In the genomic region with DNA sequence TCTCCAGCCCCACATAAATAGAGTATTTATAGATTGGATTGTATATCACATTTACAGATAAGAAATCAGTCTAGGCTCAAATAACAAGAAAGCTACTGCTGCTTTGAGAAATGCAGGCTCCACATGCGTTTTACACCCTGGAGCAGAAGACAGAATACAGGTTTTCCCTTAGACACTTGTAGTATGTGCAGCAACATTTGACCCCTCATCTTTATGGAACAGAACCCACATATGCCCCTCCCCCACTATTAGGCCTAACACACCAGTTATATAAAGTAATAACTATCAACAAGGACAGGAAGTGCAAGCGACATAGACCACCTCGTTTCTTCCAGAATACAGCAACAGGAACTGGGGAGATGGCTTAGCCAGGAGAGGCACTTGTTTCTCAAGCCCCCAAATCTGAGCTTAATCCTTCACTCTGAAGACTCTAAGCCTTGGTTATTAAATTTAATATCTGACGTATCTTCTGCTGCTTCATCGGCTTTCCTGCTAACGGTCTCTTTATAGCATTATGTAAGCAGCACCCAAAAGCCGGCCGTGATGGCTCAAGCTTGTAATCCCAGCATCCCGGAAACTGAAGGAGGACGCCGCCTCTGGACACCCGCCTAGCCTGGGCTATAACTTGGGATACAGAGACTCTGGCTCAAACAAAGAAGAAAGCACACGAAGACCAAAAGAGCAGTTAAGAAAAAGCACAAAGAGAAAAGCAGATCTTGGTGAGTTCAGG, we compare ENCODE assay signal across 30 mouse cellular contexts. TPM values are rescaled to one million over a fixed set of nuclear protein-coding genes. Genes with fewer than 3 reads are reported as not detected.
A peak's percentile ranks its signal among the peaks of the same experiment; 100 is the strongest.
DNase-seq lines count a peak whose midpoint lies in the region; TF ChIP-seq lines count a peak whose summit lies in the region.
"Had no signal": no experiment of that assay in that cellular context is flagged by ENCODE, and none has a peak within 500 bp of the region (broad histone marks: within the 10 kb centered on the region; RNA-seq: fewer than 3 reads in every experiment).

No protein-coding gene starts in this region.

- TF ChIP-seq CTCF in testis, adult 2 months (IDR thresholded peaks at IDR 0.05; ENCODE audit: control insufficient read depth, insufficient read depth, insufficient replicate concordance, low read depth, low read length), result no peak

- WGBS in heart, embryonic 10.5 days, result 89% methylated on average over 13 of the region's 13 CpGs

- H3K9me3 ChIP-seq in heart, embryonic 10.5 days, result no peaks in the 10 kb centered on the region
- H3K9me3 ChIP-seq: embryonic facial prominence, embryonic 10.5 days; embryonic facial prominence, embryonic 13.5 days; forebrain, embryonic 13.5 days; heart, embryonic 13.5 days; hindbrain, embryonic 10.5 days; hindbrain, embryonic 13.5 days had no signal

- no peak overlapping the region for H3K27ac ChIP-seq in heart, embryonic 10.5 days
- H3K27ac ChIP-seq in testis, adult 2 months (ENCODE audit: control insufficient read depth, insufficient read depth, low read depth, low read length), result no peak overlapping the region
- H3K27ac ChIP-seq: embryonic facial prominence, embryonic 10.5 days; embryonic facial prominence, embryonic 13.5 days; forebrain, embryonic 13.5 days; gastrocnemius, adult 2 months; heart, embryonic 13.5 days; hindbrain, embryonic 10.5 days; hindbrain, embryonic 13.5 days had no signal

- peaks cover 8% of the 10 kb centered on the region for H3K36me3 ChIP-seq in heart, embryonic 10.5 days
- H3K36me3 ChIP-seq in testis, adult 2 months (ENCODE audit: control insufficient read depth, insufficient read depth, low read length), result peaks cover 2% of the 10 kb centered on the region; the same call in 1 of the 2 replicates

- no peak for TF ChIP-seq POLR2A in testis, adult 2 months (IDR thresholded peaks at IDR 0.05; ENCODE audit: control insufficient read depth, low read depth, low read length)

- H3K4me1 ChIP-seq in heart, embryonic 10.5 days, result peaks cover 21% of the 10 kb centered on the region
- peaks cover 16% of the 10 kb centered on the region for H3K4me1 ChIP-seq in testis, adult 2 months (ENCODE audit: control insufficient read depth, insufficient read depth, low read length)

- H3K4me3 ChIP-seq in heart, embryonic 10.5 days, result no peak overlapping the region
- peak overlapping the region; percentile 62 for H3K4me3 ChIP-seq in testis, adult 2 months (ENCODE audit: control insufficient read depth, low read depth, low read length)
- H3K4me3 ChIP-seq: embryonic facial prominence, embryonic 10.5 days; embryonic facial prominence, embryonic 13.5 days; erythroblast, embryonic 14.5 days; forebrain, embryonic 13.5 days; gastrocnemius, adult 2 months; heart, embryonic 13.5 days; hindbrain, embryonic 10.5 days; hindbrain, embryonic 13.5 days had no signal

- no peaks in the 10 kb centered on the region for H3K27me3 ChIP-seq in heart, embryonic 10.5 days (ENCODE audit: insufficient read depth, poor library complexity, severe bottlenecking)
- H3K27me3 ChIP-seq in testis, adult 2 months (ENCODE audit: control insufficient read depth, insufficient read depth, low read length), result no peaks in the 10 kb centered on the region
- H3K27me3 ChIP-seq: embryonic facial prominence, embryonic 13.5 days; forebrain, embryonic 13.5 days; heart, embryonic 13.5 days; hindbrain, embryonic 13.5 days had no signal

- DNase-seq in cerebellum, adult 11-12 months, result peak; percentile 43
- no peak for DNase-seq in cerebellum, adult 9-10 months
- peak; percentile 39 for DNase-seq in heart, embryonic 10.5 days (ENCODE audit: low spot score)
- DNase-seq in heart, postnatal 4 days, result no peak
- DNase-seq in ovary, postnatal 36 days (ENCODE audit: low spot score), result peak; percentile 1
- DNase-seq in ovary, adult 18-20 months (ENCODE audit: low spot score), result no peak
- DNase-seq in testis, postnatal 14 days (ENCODE audit: low spot score), result no peak
- DNase-seq: adrenal gland, adult 8-10 months; adrenal gland, postnatal 25 days; cerebellum, adult 18-20 months; cerebellum, adult 9-11 months; cerebellum, postnatal 25 days; embryo, embryonic 11 days; forebrain, postnatal 0 days; gastrocnemius, adult 2 months; gastrocnemius, postnatal 14 days; heart, adult 18-20 months; heart, postnatal 14 days had no signal

RNA-seq across cellular contexts. Expression of gene Hnrnph1, which starts 2.3 kb away (rescaled TPM):
- 253 and 367 TPM in 2 replicates for polyA plus RNA-seq in heart, embryonic 10.5 days (2016; fragmentation: Nextera tagmentation; extraction: Ambion mirVana)
- total RNA-seq in heart, postnatal 4 days (2021), result 100 to 1,000 TPM; 191 to 216 TPM
- 112 and 154 TPM in 2 replicates for polyA plus RNA-seq in testis, adult 2 months (2012; rRNA removed)

RNA-seq across cellular contexts. Expression of gene Cby3, which starts 20.2 kb away (rescaled TPM):
- polyA plus RNA-seq in heart, embryonic 10.5 days (2016; fragmentation: Nextera tagmentation; extraction: Ambion mirVana), result 0.39 TPM in 1 of 2 replicates, not detected in the other
- not detected for total RNA-seq in heart, postnatal 4 days (2021)
- 112 and 129 TPM in 2 replicates for polyA plus RNA-seq in testis, adult 2 months (2012; rRNA removed)
- total RNA-seq: adrenal gland, adult 8-10 months; adrenal gland, postnatal 25 days; common myeloid progenitor, adult 5-6 weeks; forebrain, postnatal 0 days; gastrocnemius, adult 2 months; gastrocnemius, postnatal 14 days; gastrocnemius, postnatal 4 days; heart, adult 18-20 months; heart, postnatal 14 days had no signal
- polyA plus RNA-seq: activated CD4-positive, CD25-positive, alpha-beta regulatory T cell, adult 4 months; erythroblast, embryonic 14.5 days; heart, embryonic 13.5 days; heart, embryonic 16.5 days had no signal

RNA-seq across cellular contexts. Expression of gene Canx, which starts 49.0 kb away (rescaled TPM):
- 354 and 363 TPM in 2 replicates for polyA plus RNA-seq in heart, embryonic 10.5 days (2016; fragmentation: Nextera tagmentation; extraction: Ambion mirVana)
- total RNA-seq in heart, postnatal 4 days (2021), result 100 to 1,000 TPM; 322 to 335 TPM
- 41.5 and 58.3 TPM in 2 replicates for polyA plus RNA-seq in testis, adult 2 months (2012; rRNA removed)

RNA-seq across cellular contexts. Expression of gene Rufy1, which starts 56.5 kb away (rescaled TPM):
- polyA plus RNA-seq in heart, embryonic 10.5 days (2016; fragmentation: Nextera tagmentation; extraction: Ambion mirVana), result 16.6 and 18.3 TPM in 2 replicates
- total RNA-seq in heart, postnatal 4 days (2021), result 10 to 100 TPM; 27.1 to 27.9 TPM
- 5.7 and 6.4 TPM in 2 replicates for polyA plus RNA-seq in testis, adult 2 months (2012; rRNA removed)

Comparison
In these comparisons a context has a peak if more than half of its experiments do, and no peak if none do; other contexts are left out.
1. DNase-seq: peak in cerebellum, adult 11-12 months (single experiment), heart, embryonic 10.5 days (single experiment) and ovary, postnatal 36 days (single experiment); none in cerebellum, adult 9-10 months (single experiment), heart, postnatal 4 days (single experiment), ovary, adult 18-20 months (single experiment) and testis, postnatal 14 days (single experiment).
2. RNA of gene Cby3, which starts 20.2 kb away (polyA plus RNA-seq): 112 to 129 TPM in testis, adult 2 months; 0.39 TPM in heart, embryonic 10.5 days; every median in the first group is over 10 times any median in the second.